Mouse (Mus musculus) adrenal gland, adult 18-20 months (tissue): ENCODE measurements around the gene Minos1. TPM values are rescaled to one million over a fixed set of nuclear protein-coding genes. Genes with fewer than 3 reads are reported as not detected.

ENCODE experiments used
- DNase-seq, 2 experiments: peaks; one replicate each; pipeline ENCODE4 v3.0.0; 2021 to 2022; ENCODE audit warnings: low spot score in 2 of 2
- total RNA-seq, 2 experiments: library from RNA; stranded (reverse); gene quantifications; 1 replicate in 1 of 2; 2 replicates in 1 of 2; pipeline ENCODE4 v1.2.3; 2021

The Minos1 gene
- total RNA-seq, 2 experiments from 2014 or later = 380 to 443 TPM

DNA sequence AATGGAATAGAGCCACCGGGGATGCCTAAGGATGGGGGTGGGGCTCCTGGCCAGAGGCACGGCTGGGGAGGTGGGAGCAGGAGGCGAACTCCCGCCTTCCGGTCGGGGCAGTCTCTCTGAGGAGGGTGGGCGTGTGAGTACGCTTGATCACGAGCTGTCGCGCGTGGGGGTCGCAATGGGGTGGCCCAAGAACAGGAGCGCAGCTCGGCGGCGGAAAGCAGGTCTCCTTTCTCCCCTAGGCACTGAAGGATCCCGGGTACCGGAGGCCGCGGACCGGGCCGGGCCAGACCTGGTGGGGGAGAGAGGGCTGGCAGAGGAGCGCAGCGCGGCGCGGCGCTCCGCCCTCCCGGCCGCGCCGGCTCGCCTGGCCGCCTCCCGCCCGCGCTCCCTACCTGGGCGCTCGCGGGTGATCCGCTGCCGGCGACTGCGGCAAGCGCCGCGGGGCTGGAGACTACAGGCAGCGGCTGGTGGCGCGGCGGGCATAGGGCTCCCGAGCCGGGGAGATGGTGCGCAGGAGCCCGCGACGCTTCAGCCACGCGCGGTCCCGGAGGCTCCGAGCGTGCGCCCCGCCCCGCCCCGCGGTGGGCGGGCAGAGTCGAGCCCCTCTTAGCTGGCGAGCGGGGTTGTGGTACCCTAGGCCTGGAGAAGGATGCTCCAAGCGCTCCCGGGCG lies 55.7 kb downstream of the Minos1 start, which contains the start of gene Htr6:
TSS of gene Htr6 (minus strand) at position 530 of the 671 bp plus-strand sequence.
- DNase-seq = no peak

DNA sequence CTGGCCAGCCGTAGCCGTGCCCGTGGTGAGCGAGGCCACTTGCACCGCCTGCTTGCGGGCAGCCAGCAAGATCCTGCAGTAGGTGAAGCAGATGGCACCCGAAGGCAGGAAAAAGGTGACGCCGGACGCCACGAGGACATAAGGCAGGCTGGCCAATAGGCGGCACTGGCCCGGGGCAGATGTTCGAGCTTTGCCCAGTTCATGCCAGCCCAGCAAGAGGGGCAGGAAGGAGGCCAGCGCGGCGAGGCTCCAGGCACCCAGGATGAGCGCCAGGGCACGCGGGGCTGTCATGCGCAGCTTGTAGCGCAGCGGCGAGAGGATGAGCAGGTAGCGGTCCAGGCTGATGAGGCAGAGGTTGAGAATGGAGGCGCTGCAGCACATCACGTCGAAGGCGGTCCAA lies 56.9 kb downstream of the Minos1 start:
- DNase-seq = no peak

DNA sequence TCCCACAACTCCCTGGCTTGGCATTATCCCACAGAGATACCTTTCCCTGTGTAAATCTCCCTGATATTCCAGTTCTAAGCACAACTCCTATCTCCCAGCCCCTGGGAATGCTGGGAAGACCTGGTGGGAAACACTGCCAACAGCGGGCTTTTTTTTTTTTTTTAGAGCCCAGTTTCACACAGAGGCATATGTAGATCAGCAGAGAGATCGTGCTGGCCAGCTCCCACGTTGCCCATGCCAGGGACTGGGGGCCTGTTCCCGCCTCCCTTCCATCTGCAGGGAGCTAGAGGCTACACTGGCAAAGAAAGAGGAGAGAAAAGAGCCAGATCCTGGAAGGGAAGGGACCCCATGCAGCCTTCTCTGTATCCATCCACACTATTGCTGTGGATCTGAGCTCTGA lies 62.6 kb downstream of the Minos1 start:
- DNase-seq = no peak

DNA sequence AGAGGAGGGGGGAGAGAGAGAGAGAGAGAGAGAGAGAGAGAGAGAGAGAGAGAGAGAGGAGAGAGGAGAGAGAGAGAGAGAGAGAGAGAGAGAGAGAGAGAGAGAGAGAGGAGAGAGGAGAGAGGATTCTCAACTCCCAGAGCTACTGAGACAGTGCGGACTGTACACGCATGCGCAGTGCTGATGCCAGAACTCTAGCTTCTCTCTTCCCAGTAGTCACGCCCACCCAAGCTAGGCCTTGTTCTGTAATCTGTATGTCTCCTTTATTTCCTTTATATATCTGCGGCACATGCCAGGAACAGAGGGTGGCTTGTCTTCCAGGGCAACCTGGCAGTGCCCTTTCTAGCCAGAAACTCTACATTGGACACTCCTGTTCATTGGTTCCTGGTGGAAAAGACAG lies 66.1 kb downstream of the Minos1 start:
- no peak for DNase-seq

DNA sequence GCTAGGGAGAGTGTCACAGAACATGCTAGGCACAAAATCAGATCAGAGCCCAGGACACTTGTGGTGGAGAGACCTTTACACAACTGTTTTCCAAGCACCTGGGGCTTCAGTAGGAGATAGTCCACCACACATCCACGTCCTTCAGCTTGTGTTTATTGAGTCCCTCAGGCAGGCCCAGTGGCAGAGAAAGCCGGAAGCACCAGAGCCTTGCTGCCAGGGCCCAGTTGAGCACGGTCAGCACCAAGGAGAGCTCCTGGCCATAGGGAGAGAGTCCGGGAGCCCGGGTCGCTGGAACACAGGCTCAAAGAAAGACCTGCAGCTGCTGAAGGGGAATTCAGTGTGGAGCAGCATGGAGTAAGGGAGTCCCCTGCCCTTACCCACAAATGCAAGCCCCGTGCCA lies 71.3 kb downstream of the Minos1 start:
- peak in 1 of 2 experiments; percentile 44 for DNase-seq

DNA sequence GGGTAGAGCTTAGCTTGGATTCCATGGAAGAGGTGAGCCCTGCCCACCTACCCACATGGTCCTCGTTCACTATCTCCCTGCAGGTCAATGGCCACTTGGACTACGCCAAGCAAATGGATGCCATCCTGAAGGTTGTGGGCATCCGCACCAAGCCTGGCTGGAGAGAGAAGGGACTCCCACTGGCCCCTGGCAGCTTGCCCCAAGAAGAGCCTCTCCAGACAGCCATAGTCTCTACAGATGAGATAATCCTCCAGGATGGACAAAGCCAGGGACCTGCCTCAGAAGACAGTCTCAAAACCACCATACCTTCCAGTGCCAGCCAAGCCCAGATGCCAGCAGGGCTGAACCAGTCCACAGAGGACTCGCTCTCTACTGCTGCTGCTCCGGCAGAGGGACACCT lies 72.9 kb downstream of the Minos1 start:
- no peak for DNase-seq

DNA sequence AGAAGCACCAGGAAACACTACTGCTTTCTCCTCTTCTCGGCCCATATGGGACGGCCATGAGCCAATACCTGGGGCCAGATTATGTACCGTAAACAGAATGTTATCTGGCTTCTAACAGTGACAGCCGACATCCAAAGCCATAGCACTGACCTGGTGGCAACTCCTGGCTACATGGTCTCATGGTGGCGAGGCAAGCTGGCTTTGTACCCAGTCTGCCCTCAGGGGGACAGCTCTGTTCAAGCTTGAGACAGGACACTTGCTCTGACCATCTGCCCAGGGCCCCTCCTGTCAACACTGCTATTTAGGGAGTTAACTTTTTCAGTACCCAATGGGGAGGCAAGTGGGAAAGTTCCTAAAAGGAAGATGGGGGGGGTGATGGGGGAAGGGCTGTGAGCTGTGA lies 73.6 kb downstream of the Minos1 start:
- DNase-seq = no peak

DNA sequence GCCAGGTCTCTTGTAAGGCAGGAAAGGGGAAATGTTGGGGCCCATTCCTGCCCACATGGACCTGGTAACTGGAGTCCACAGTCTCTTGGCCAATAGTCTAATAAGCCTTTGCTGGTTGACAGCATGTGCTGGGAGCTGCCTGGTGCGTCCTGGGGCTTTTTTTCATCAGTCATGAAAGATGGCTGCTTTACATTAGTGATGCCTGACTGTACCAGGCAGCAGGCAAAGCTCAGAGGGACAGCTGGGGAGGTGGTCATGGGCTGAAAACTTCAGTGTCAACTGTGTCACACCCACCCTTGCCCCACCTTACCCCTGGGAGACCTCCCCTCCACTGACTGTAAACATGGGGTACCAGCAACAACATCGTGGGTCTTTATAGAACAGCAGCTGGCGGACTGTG lies 75.2 kb downstream of the Minos1 start:
- DNase-seq = no peak

DNA sequence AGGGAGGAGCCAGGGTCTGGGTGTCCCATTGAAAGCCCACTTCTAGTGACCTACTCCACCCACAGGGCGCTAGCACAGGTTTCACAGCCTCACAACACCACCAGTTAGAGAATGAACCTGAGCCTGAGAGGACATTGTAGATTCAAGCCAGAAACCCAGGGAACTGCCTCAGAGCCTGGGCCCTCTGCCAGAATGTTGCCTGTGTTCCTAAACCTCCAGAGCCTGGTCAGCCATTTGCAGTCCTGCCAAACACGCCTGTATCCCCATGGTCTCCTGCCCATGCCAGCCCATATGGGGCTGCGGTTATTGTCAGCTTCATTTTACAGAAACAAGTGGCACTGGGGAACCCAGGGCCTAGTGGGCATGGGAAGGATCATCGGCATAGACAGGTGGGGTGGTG lies 75.6 kb downstream of the Minos1 start:
- DNase-seq = peak in 1 of 2 experiments; percentile 38

DNA sequence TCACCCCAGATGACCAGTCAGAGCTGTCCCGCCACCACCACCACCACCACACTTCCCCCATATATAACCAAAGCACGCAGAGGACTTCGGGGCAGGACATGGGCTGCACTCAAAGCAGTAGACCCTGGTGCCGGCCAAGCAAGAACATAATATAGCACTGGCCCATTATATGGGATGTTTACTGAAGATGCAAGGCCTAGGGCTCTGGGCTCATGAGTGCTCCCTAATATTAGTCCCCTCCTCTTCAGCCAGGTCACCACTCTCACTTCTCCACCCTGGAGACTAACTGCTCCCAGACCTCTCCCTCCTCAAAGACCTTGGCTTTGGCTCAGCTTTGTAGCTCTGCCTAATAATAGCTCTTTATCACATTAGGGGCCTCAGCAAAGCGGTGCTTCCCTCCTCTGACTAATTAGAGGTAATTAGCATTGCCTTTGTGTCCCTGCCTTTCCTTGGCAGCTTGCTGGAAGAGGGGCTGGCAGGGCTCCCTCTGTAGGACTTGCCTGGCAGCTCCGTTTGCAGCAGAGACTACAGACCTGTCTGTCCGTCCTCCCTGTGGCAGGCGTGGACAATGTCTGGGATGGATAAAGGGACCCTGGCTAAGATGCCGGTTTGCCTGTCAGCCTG lies 76.5 kb downstream of the Minos1 start:
- no peak for DNase-seq

DNA sequence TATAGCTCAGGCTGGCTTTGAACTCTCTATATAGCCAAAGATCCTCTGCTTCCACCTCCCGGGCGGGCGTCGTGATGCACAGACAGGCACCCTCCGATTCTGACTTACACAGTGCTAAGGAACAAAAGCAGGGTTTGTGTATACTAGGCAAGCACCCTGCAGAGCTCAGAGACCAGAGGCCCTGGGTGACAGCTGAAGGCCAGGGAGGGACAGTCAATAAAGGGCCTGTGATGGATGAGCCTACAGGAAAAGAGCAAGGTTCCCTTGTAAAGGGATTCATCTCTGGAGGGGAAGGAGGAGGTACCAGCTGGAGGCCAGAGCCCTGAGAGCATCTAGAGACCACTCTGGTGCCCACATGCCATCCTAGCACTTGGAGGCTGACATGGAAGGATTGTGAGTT lies 77.5 kb downstream of the Minos1 start:
- no peak for DNase-seq

DNA sequence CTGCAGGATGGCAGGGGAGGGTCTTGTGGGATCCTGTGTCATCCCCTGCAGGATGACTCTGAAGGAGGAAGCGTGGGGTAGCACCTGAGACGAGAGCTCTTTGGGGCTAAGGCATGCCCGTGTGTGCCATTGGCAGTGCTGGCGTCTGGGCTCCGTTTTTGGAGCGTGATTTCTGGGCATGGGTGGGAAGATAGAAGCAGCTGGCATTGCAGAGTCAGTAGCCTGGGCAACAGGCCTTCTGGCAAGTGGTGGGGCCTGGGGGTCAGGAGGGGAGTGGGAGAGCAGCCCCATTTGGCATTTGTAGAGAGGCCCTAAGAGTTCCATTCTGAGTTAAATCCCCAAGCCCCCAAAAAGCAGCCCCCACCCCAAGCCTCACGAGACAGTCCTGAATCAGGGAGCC lies 78.1 kb downstream of the Minos1 start:
- no peak for DNase-seq

Other genes starting within 250 kb of the Minos1 start
- 10 to 100 TPM; 12.3 to 13.1 TPM for gene Otud3, start 217.2 kb downstream of the Minos1 start, total RNA-seq
- gene Rnf186, start 164.0 kb downstream of the Minos1 start, total RNA-seq = not detected
- 10 to 100 TPM; 15.1 to 19.0 TPM for gene Tmco4, start 158.2 kb downstream of the Minos1 start, total RNA-seq
- gene Htr6, start 55.5 kb downstream of the Minos1 start, total RNA-seq = under 1 TPM; 0.23 to 0.42 TPM
- gene Nbl1, start 38.1 kb downstream of the Minos1 start, total RNA-seq = 10 to 100 TPM; 47.8 to 57.5 TPM
- gene Capzb, start 61.8 kb upstream of the Minos1 start, total RNA-seq = 100 to 1,000 TPM; 351 to 362 TPM
- 1 to 10 TPM; 8.8 to 9.2 TPM for gene Pqlc2, start 179.6 kb upstream of the Minos1 start, total RNA-seq
- 10 to 100 TPM; 59.3 to 71.3 TPM for gene Akr7a5, start 179.6 kb upstream of the Minos1 start, total RNA-seq
- 10 to 100 TPM; 58.8 to 60.6 TPM for gene Mrto4, start 221.5 kb upstream of the Minos1 start, total RNA-seq
- 10 to 100 TPM; 57.2 to 57.5 TPM for gene Emc1, start 221.5 kb upstream of the Minos1 start, total RNA-seq
- gene Ubr4, start 221.5 kb upstream of the Minos1 start, total RNA-seq = 100 to 1,000 TPM; 137 to 144 TPM